Mouse (Mus musculus): ENCODE measurements at regions not wholly inside any gene's neighbourhood (a gene's known extent, or its start where the extent isn't known, plus 50 kb on each side); places are given as distances from the start of the nearest gene placed in this dataset.

DNA sequence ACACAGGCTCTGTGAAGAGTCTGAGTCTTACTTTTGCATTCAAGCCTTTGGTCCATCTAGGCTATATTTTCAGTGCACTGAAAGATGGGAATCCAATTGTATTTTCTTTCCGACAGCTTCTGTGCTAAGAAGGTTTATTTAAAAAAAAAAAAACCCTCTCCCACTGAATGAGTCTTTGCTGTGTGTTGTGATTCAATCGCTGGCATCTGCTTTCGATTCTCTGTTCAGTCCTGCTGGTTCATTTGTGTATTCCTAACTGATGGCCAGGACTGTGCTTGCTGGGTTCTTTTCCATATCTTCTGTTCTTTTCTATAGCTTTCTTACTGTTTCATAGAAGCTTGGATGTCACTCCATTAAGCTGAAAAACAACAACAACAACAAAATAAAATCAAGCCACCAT is 132.9 kb downstream of the Tex36 start:
- CTCF ChIA-PET, result no interaction called here

DNA sequence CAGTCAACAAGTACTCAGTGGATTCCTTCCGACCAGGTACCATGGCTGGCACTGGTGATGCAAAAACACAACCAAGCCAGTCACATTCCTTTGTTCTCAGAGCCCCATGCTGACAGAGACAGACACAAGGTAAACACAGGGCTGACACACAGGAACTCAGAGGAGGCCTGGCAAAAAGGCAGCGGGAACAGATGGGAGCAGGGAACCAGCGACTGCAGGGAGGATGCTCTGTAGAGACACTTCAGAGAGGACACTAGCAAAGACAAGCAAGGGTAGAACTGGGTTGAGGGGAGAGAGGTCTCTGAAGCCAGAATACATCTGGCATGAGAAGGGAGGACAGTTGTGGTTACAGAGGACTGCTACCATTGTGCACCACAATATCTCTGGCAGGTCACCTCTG is 133.6 kb downstream of the Tex36 start:
- CTCF ChIA-PET, result interaction anchor here (0.7 kb wide), 1 partner anchor 158 kb away, joined by 4 read pairs; no protein-coding TSS in a partner anchor

DNA sequence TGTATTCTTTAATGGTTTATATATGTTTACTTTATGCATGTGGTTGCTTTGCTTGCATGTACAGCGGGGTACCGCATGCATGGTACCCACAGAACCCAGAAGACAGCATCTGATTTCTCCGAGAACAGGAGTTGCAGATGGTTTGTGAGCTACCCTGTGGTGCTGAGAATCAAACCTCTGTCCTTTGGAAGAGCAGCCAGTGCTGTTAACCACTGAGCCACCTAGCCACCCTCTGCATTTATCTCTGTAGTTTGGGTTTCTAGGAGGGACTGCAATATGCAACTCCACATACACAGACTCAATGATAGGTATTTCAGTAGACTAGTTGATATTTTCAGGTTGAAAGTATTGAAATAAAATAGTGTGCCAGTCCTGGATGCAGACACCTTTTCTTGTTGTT is 134.4 kb downstream of the Tex36 start:
- CTCF ChIA-PET, result no interaction called here

DNA sequence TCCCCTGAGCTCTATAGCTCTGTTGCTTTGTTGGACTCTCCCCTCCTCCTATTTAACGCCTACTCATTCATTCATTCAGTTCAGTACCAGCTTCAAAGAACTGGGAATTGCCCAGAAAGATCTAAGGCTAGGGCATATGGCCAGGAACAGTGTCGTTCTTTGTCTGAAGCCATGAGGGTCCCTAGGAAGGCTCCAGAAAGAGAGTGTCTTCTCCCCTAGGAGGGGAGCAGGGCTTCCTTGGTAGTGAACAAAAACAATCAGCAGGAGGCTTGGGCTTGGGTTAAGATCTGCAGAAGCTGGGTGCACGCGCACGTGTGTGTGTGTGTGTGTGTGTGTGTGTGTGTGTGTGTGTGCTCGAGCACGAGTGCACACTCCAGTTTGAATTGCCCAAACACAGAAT is 142.7 kb downstream of the Tex36 start:
- CTCF ChIA-PET, result no interaction called here

DNA sequence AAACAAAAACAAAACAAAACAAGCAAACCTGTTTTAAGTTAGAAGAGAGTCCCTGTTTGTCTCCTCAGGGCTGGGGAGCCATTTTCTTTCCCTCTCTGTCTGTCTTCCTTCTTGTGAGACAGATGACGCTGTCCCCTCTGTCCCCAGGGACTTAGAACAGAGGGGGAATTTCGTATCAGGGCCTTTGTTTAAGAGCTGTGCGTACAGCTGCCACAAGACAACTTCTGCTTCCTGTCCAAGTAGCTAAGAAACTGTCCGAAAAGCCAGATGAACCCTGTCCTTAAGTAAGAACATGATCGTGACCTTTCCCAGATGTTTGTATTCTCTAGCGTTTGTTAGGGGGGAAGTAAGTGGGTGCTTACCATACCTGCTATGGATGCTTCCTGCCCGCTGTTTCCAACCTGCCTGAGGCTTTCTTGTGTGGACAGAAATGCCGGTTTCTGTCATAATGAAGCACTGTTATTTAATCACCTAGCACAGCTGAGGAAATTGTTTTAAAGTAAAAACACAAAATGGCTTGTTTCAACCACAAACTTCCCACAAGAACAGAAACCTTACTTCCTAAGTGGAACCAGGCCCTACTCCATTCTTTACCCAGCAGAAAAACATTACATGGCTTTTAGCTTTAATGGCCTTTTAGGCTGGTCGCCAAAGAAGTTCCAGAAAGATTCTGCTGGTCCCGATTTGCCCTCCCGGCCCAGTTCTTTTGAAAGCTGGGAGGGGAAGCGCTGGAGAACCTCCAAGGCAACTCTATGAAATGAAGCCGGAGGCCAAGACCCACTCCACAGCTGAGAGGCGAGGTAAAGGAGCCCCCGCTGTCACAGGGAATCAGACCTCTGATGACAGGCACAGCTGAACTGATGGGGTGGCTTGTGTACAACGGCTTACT is 144.3 kb downstream of the Tex36 start:
- CTCF ChIA-PET, result no interaction called here

DNA sequence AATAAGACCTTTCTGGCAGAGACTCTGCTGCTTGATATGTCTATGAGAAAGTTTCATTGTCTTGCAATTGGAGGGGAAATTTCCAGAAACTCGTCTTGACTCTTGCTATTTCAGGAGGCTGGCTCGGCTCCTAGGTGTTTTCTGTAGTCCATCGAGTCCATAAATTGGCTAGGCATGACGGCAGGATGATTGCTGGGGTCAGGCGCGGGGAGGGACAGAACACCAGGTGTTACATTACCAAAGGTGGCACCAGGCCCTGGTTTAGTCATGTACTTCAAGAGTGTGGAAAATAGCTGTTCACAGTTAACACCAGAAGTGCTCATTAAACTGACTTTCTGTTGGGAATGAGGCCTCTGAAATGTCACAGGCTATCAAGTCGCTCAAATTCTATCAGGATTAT is 151.7 kb downstream of the Tex36 start:
- CTCF ChIA-PET, result no interaction called here

DNA sequence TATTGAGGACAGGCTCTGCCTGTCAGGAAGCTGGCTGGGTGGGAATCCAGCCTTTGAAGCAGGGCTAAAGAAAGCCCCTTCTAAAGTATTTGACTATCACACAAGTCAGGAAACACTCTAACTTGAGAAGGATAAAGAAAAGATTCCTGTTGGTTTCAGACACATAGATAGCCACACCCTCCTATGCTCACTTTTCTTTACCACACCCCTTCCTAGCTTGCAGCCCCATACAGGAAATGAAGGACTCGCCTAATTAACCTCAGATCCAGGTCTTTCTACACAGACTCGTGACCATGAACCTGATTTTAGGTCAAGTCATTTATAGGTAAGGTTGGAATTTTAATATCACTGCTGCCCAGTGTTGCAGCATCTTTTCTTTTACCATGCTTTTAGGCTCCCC is 154.9 kb downstream of the Tex36 start:
- CTCF ChIA-PET, result no interaction called here

DNA sequence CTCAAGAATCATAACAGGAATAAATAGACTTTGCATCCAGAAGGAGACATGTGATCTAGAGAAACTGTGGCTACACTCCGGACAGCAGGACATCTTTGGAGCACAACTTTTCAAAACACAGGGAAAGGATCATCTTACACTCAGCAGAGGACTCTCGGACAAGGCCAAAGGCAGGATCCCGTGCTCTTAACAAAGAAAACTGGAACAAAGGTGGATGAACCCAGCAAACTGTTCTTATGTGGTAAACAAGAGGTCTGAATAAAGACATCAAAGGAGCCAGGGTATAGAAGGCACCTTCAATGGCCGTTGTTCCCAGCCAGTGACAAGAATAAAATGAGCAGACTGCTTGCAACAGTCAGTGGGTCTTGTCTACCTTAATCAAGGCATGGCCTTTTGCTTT is 160.3 kb downstream of the Tex36 start:
- CTCF ChIA-PET, result no interaction called here

DNA sequence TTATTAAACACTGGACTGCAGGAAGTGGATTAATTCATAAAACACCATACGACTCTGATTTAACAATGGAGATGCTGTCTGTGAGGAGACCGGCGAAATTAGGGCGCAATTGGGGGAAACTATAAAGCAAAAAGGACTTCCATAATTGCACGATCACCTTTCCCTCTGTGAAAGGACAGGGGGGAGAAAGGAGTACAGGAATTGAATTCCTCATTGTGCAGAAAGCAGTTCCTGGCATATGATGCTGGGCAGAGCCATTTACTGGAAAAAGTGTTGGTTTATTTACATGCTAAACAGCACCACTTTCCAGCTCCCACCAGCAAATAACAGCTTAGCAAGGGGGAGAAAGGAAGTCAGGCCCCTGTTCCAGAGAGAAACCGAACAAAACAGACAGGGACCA is 160.8 kb downstream of the Tex36 start:
- CTCF ChIA-PET, result no interaction called here

DNA sequence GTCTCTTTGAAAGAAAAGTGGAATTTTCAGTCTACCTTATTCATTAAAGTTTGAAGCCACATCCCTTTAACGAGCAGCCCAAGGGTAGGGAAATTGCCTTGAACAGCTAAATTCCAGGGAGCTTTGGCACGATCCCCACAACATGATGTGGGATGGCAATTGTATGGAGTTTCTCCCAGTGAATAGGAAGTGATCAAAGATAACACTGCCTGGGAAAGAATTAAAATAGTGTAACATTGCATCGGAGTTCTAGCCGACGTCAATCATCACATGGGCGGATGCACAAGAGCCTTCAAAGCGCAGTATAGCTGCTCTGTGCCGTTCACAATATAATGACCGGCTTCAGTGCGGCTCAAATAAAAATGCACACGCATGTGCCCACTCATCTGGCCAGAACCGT is 161.2 kb downstream of the Tex36 start:
- CTCF ChIA-PET, result no interaction called here

DNA sequence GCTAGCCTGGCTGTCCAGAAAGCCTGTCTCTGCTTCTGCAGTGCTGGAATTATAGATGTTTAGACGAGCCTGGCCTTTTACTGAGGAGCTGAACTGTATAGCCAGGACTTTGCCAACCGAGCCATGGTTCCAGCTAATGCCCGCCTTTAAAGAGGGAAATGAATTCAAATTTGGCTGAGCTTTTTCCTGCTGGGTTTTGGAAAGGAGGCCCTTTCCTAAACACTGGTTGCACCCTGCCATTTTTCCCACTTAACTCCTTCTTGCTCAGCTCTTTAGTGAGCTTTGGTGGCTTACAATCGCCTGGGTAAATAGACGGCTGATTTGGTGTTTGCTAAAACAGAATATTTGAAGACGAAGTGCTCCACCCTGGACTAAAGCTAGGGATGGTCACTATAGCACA is 161.9 kb downstream of the Tex36 start:
- CTCF ChIA-PET, result no interaction called here

DNA sequence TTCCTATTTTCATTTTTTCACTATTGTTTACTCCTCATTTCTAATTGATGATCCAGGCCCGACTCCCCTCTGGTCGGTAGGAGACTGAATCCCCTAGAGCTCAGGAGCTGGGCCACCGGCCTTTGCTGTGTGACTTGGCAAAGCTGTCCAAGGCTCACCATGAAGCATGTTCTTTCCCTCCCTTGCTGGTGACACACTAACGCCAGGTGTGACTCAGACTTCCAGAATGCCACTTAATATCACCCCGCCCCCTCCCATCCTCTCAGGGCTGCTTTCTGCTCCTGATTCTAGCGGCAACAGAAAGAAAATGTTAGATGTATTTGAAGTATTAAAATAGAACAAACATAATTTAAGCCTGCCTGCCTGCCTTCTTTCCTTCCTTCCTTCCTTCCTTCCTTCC is 163.3 kb downstream of the Tex36 start:
- CTCF ChIA-PET, result no interaction called here

DNA sequence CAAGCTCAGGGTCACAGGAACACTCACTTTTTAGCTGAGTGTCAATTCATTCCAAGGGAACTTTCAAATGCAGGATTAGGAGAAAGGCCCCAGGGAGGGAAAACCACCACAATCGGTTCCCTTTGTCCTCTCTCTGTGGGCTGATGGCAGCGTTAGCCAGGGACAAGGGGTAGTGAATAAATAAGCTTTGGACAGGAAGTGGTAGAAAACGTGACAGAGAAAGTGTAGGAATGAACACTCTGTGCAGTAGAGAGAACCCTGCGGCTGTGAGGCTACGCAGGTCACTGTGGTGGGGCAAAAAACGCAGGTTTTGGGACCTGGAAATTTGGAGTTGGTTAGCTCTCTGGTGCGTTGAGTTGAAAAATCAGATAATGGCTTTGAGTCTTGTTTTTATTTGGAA is 164.1 kb downstream of the Tex36 start:
- CTCF ChIA-PET, result interaction anchor here (0.6 kb wide), 1 partner anchor 823 kb away, joined by 3 read pairs; no protein-coding TSS in a partner anchor

DNA sequence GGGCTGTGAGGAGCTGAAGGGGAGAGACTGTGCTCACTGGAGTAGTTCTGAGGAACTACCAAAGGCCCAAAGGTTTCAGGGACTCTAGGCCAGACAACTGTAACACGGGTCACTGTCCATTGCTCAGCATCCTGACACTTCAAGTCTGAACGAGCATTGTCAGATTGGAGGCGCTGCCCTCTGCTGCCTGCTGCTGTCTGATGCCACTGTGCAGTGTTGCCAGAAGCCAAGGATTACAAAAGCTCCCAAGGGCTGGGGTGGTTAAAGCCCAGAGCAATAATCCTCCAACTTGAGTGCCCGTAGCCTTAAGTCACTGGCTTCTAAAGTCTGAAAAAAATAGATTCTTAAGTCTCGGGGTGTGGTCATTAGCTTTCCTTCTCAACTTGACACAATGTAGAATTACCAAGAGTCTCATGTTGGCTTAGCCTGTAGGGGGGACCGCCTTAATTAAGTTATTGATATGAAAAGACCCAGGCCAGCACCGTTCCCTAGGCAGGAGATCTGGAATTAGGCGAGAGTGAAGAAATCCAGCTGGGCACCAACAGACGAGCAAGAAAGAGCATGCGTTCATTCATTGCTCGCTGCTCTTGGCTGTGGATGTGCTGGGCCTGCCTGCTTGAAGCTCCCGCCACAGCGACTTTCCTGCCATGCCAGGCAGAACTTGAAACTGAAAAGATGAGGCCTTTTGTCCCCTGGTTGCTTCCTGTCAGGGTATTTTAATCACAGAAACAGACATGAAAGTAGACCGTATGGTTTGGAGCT is 166.2 kb downstream of the Tex36 start:
- CTCF ChIA-PET, result no interaction called here

DNA sequence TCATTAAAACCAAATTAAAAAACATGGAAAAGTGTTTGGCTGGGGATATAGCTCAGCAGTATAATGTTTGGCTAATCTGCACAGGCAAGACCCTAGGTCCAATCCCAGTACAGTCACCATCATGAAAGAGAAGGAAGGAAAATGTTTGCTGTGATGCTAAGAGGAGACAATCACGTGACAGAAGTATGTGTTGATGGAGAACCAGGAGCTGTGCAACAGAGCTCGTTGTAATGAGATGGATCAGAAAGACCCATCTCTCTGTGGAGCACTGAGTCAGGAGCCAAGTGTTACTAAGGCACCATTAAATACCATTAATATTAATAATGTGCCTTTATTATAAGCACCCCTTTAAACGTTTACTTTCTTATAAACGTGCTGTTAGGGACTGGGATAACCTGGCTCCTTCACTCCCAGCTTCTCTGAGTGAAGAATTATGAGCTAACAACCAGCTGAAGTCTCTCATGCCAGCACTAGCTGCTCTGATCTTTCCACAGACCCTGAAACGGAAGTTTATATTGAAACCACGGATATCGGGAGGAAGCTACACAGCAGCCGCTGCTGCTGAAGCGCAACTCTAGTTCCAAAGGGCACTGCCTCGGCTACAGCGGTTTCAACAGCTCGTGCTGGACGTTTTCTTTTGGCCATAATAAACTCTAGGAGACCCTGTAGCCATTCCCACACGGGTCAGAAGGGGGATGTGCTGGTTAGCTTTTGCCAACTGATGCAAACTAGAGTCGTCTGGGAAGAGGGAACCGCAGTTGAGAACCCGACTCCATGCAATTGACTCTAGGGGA is 167.7 kb downstream of the Tex36 start:
- CTCF ChIA-PET, result no interaction called here

DNA sequence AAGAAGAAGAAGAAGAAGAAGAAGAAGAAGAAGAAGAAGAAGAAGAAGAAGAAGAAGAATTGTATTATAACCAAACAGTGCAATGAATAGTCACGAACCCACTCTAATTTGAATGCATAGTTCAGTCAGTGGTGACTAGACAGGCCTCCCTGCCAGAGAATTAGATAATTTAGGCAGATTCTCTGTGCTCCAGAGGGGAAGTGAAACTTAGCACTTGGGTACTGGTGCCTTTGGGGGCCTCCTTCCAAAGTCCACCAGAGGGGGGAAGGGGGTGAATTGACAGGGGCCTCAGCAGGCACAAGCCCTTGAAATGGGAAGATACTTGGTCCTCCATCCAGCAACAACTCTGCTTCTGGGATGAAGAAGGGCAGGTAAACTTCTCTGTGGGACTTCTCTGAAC is 169.6 kb downstream of the Tex36 start:
- CTCF ChIA-PET, result no interaction called here

DNA sequence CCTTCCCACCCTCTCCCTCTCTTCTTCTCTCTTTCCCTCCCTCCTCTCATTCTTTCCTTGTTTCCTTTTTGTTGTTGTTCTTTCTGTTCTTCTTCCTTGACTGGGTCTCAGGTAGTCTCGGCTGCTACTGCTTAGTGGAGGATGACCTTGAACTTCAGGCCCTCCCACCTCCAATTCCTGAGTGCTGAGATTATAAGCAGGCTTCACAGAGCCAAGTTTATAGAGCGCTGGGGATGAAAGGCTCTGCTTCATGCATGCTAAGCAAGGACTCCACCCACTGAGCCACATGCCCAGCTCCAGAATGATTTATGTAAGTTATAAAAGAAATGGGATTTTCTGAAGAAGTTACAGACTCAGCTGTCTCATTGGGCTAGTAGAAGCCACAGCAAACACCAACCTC is 199.9 kb downstream of the Tex36 start:
- CTCF ChIA-PET, result no interaction called here

DNA sequence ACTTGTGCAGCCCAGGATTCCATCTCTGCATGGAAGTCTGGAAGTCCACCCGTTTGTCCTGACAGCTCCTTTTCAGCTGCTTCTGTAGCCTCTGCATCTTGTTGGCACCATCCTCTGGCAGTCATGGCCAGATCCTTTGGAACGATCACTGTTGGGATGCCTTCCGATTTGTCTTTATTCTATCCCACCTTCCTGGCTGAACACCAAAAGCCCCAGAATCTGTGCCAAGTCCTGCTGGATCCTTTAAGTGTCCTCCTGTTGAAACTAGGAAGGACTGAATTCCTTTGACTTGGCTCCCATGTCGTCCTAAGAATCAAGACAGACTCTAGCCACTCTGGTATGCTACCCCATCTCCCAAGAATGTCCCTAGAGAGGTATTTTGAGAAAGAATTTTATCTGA is 201.3 kb downstream of the Tex36 start:
- CTCF ChIA-PET, result no interaction called here

DNA sequence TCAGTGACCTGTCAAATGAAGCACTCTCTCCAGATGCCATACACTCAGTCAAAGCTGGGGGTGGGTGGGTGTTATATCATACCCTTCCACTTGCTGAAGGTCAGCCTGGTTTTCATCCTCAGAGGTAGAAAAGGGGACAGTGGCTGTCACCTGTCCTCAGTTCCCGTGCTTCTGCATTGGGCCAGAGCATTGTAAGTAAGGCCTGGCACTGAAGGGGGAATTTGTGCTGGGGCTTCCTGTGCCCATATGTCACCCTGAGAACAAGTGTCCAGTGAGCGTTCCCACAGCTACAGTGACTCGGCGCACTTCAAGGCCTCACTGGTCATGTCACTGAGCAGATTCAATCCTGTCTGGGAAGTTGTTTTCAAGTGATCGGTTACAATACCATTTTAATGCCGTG is 213.2 kb downstream of the Tex36 start:
- CTCF ChIA-PET, result no interaction called here

DNA sequence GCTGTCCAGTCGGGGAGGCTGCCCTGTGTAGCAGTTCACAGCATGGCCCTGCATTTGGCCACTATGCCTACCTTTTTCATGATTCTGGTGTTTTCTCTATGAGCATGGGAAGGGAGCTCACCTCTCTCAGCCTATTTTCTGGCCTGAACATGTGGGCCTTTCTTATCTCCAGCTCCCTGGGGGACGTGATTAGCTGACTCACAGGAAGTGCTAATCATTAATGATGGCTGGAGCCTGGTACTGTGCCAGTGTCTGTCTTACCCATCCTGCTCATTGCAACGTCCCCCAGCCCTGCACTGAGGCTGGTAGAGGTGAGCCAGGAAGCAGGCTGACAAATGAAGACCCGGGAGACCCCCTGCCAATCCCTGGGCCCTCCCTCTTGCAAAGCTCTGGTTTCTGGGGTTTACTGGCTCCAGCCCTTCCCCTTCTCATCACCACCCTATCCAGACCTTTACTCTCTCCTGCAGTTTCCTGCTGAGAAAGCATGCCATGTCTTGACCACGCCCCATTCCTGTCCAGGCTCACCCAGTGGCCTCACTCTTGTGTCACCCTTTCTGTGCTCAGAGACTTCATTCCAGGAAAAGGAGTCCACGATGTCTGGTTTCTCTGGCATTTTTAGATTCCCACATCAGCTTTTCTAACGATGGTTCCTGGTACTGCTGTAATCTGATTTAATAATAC is 219.8 kb downstream of the Tex36 start:
- CTCF ChIA-PET, result no interaction called here

DNA sequence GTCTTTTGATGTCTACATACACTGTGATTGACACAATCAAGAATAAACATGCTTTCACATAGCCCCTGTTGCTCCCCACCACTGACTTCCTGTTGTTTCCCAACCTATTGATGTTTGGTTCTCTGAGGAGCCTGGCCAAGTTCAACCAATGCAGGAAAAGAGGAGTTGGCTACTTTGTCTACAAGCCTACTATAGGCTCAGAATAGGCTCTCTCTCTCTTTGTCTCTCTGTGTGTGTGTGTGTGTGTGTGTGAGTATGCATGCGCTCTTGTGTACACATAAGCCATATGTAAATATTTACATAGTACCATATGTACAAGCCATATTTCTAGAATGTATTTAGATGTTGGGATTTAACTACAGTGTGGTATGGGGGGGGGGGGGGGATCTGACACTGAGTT is 222.6 kb downstream of the Tex36 start:
- CTCF ChIA-PET, result no interaction called here

DNA sequence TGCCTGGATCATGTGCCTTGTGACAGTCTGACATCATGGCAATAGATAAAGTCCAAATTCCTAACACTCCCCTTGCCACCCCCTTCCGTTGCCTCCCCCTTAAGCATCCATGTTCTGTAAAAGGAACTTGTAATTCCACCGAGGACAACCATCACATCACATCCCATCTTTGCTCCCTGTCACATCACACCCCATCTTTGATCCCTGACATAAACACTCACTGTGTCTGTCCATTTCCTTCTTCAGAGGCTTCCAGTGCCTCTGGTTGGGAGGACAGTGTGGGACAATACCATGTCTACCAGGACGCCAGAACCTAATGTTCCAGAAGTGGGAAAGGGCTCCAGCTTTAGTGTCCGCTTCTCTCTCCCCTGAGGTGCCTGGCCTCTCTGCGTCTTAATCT is 223.6 kb downstream of the Tex36 start:
- CTCF ChIA-PET, result no interaction called here
